Mouse (Mus musculus) forebrain, embryonic 14.5 days (tissue): ENCODE results near the gene Mad2l1. TPM values are rescaled to one million over a fixed set of nuclear protein-coding genes. Genes with fewer than 3 reads are reported as not detected.

ENCODE experiments used
- ATAC-seq: fragments of 200-750 bp; cut with Nextera tagmentation; 2 replicates; pipeline ENCODE4 v1.8.0; 2017; ENCODE audit warnings: mild to moderate bottlenecking, moderate library complexity
- DNase-seq: peaks from one replicate; pipeline ENCODE4 v3.0.0-alpha.2; 2015; ENCODE audit warnings: low spot score
- H3K27ac ChIP-seq: fragments of 300-500 bp; sonication (generic); 2 replicates; pipeline ENCODE4 v1.5.1; 2014; ENCODE audit warnings: low read depth, mild to moderate bottlenecking, control low read depth, low read length, moderate library complexity
- H3K27me3 ChIP-seq: fragments of 300-500 bp; sonication (generic); replicated peaks from 2 replicates; pipeline ENCODE4 v1.6.1; 2014; ENCODE audit warnings: low read length, control low read depth, mixed read lengths; ENCODE audit not compliant: control insufficient read depth, insufficient read depth
- H3K36me3 ChIP-seq: fragments of 300-500 bp; sonication (generic); 2 replicates; pipeline ENCODE4 v1.6.1; 2014; ENCODE audit warnings: low read length, control low read depth; ENCODE audit not compliant: control insufficient read depth, insufficient read depth
- H3K4me1 ChIP-seq: fragments of 300-500 bp; sonication (generic); 2 replicates; pipeline ENCODE4 v1.6.1; 2014; ENCODE audit warnings: antibody characterized with exemption, low read length, control low read depth; ENCODE audit not compliant: control insufficient read depth, insufficient read depth
- H3K4me2 ChIP-seq: fragments of 300-500 bp; sonication (generic); 2 replicates; pipeline ENCODE4 v1.6.1; 2014; ENCODE audit warnings: mild to moderate bottlenecking, control low read depth, low read length
- H3K4me3 ChIP-seq: fragments of 300-500 bp; sonication (generic); 2 replicates; pipeline ENCODE4 v1.5.1; 2014; ENCODE audit warnings: low read depth, low read length, control low read depth
- H3K9ac ChIP-seq: fragments of 300-500 bp; sonication (generic); 2 replicates; pipeline ENCODE4 v1.6.1; 2014; ENCODE audit warnings: mild to moderate bottlenecking, low read length, control low read depth, moderate library complexity
- H3K9me3 ChIP-seq: fragments of 300-500 bp; sonication (generic); replicated peaks from 2 replicates; pipeline ENCODE4 v1.6.1; 2016; ENCODE audit warnings: low read length, control low read depth, mixed read lengths; ENCODE audit not compliant: control insufficient read depth
- WGBS: fragments of 180-500 bp; shearing (Covaris S2); extraction: QIAGEN DNeasy Blood & Tissue Kit; methylation state at CpG from one replicate; pipeline ENCODE4 v1.1.7; 2014; 5-methylcytosine and 5-hydroxymethylcytosine counted together
- polyA plus RNA-seq: library from polyadenylated mRNA; unstranded; fragments of >200 nt; fragmentation: Nextera tagmentation; extraction: Ambion mirVana; gene quantifications from 2 replicates; pipeline ENCODE4 v1.2.1, GENCODE M21; 2014

Gene Mad2l1
- 44.2 and 55.0 TPM in 2 replicates for polyA plus RNA-seq

DNA sequence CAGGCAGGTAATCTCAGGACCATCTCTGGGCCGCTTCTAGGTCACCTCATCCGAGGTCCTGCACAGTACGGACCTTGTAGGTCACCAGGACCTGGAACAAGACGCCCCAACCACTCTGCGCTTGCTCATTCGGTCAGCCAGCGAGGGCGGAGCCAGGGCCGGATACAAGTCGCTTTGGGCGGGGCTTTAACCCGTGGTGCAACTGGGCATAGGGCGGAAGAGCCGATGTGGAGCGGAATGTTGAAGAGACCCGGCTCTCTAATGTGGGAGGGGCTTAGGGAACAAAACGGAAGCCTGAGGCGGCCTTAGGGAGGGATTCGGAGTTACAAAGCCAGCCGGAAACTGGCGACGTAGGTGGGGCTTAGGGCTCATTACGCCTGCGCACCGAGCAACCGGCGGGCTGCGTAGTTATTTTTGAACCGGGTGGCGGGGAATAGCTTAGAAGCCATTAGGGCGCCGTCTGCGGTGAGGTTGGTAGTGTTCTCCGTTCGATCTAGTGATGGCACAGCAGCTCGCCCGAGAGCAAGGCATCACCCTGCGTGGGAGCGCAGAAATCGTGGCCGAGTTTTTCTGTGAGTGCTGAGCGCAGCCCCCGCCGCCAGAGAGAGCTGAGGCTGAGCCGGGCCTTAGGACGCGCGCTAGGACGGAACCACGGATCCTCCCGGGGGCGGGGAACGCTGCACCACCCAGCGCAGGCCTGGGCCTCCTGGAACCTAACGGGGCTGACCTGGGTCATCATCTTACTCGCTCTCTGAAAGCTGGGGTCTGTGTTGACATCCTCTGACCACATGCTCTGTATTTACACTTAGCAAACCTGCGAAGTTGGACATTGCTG is at the start of gene Mad2l1:
TSS of gene Mad2l1 (plus strand) at position 363 of the 835 bp plus-strand sequence.
- H3K4me2 ChIP-seq, result peak within 1 kb of the TSS; percentile 72
- DNase-seq (peak; percentile 99), ATAC-seq (peak; percentile 98)
- peak within 1 kb of the TSS; percentile 78 for H3K27ac ChIP-seq
- no peaks in the 10 kb centered on the region for H3K27me3 ChIP-seq
- H3K4me1 ChIP-seq, result peaks cover 11% of the 10 kb centered on the region
- H3K9me3 ChIP-seq, result no peaks in the 10 kb centered on the region
- H3K4me3 ChIP-seq, result peak within 1 kb of the TSS; percentile 66
- whole genome bisulfite sequencing, result under 1% methylated on average over 57 of the region's 57 CpGs
- H3K36me3 ChIP-seq, result peaks cover 12% of the 10 kb centered on the region; the same call in 1 of the 2 replicates
- H3K9ac ChIP-seq, result peak within 1 kb of the TSS; percentile 78

DNA sequence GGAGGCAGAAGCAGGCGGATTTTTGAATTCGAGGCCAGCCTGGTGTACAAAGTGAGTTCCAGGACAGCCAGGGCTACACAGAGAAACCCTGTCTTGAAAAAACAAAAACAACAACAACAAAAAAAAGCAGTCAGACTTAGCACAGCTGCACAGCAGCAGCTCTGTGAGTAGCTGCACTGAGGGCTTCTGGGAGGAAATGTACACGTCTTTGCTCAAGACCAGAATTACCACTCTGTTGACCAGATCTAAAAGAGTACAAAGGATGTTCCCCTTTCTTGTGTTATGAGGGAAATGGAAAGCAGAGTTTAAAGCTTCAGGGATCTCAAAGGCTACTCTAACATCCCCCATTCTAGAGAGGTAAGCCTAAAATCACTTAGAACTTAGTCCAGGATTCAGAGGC is 41.5 kb upstream of the Mad2l1 start:
- Histone ChIP-seq H3K9ac (no peak overlapping the region), H3K36me3 (no peaks in the 10 kb centered on the region), H3K27ac (no peak overlapping the region), H3K4me3 (no peak overlapping the region), H3K4me2 (no peak overlapping the region), H3K4me1 (no peaks in the 10 kb centered on the region), H3K9me3 (no peaks in the 10 kb centered on the region), H3K27me3 (no peaks in the 10 kb centered on the region)
- ATAC-seq (no peak), DNase-seq (no peak)
- WGBS, result 88% methylated on average over 3 of the region's 3 CpGs

DNA sequence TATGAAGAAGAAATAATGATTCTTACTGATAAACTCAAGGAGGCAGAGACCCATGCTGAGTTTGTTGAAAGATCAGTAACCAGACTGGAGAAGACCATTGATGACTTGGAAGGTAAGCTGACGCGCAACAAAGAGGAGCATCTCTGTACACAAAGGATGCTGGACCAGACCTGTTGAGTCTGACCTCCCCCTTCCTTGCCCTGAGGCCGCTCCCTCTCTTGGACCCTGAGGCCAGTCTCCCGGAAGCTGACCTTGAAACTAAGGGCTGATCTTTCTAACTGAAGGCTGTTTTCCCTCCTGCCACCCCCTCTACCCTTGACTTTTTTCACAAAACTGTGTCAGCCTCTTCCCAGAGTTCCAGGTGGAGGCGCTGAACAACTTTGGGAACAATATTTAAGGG is 18.8 kb upstream of the Mad2l1 start:
- Histone ChIP-seq H3K9ac (no peak overlapping the region), H3K27ac (no peak overlapping the region), H3K27me3 (no peaks in the 10 kb centered on the region), H3K4me2 (no peak overlapping the region), H3K4me3 (no peak overlapping the region), H3K36me3 (no peaks in the 10 kb centered on the region), H3K4me1 (no peaks in the 10 kb centered on the region), H3K9me3 (no peaks in the 10 kb centered on the region)
- ATAC-seq (no peak), DNase-seq (no peak)
- 94% methylated on average over 5 of the region's 5 CpGs for WGBS

DNA sequence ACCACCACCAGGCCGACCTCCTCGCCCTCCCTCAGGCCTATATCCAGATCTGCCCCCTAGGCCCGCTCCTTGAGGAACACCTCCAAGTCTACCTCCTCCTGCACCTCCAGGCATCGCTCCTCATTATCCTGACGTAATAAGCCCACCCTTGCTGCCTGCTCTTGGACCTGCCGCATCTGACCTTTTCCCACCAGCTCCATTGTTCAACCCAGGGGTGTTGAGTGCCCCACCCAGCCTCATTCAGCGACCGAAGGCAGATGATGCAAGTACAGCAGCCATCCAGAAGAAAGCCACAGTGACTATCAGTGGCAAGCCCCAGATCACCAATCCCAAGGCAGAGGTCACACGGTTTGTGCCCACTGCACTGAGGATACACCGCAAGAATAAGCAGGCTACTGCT is 6.8 kb upstream of the Mad2l1 start:
- no peaks in the 10 kb centered on the region for H3K9me3 ChIP-seq
- H3K4me2 ChIP-seq, result no peak overlapping the region
- no peak for ATAC-seq
- H3K36me3 ChIP-seq, result no peaks in the 10 kb centered on the region
- H3K4me3 ChIP-seq, result no peak overlapping the region
- 95% methylated on average over 10 of the region's 10 CpGs for WGBS
- H3K4me1 ChIP-seq, result no peaks in the 10 kb centered on the region
- H3K9ac ChIP-seq, result no peak overlapping the region
- H3K27ac ChIP-seq, result no peak overlapping the region
- no peak for DNase-seq
- no peaks in the 10 kb centered on the region for H3K27me3 ChIP-seq

DNA sequence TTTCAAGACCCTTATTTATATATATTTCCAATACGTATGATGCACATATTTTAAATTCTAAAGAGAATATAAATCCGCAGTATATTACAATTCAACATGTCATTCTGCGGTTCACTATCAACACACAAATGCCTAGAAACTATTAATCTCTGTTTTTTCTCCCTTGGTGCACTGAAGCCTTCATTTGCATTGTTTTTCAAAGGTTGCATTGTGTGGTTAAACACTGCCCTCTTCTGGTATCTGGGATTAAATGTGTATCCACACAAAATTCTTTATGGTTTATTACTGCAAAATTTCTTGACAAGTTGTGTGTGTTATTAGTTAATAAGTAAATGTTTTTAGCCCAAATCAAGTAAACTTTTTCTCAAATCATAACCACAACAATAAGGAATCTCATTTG is 1.9 kb upstream of the Mad2l1 start:
- DNase-seq, result peak; percentile 85
- H3K4me3 ChIP-seq, result no peak overlapping the region
- H3K4me2 ChIP-seq, result no peak overlapping the region
- H3K9ac ChIP-seq, result no peak overlapping the region
- peaks cover 11% of the 10 kb centered on the region for H3K4me1 ChIP-seq
- 39% methylated on average over 3 of the region's 3 CpGs for WGBS
- ATAC-seq, result no peak
- no peaks in the 10 kb centered on the region for H3K27me3 ChIP-seq
- no peaks in the 10 kb centered on the region for H3K9me3 ChIP-seq
- H3K27ac ChIP-seq, result no peak overlapping the region
- H3K36me3 ChIP-seq, result no peaks in the 10 kb centered on the region

DNA sequence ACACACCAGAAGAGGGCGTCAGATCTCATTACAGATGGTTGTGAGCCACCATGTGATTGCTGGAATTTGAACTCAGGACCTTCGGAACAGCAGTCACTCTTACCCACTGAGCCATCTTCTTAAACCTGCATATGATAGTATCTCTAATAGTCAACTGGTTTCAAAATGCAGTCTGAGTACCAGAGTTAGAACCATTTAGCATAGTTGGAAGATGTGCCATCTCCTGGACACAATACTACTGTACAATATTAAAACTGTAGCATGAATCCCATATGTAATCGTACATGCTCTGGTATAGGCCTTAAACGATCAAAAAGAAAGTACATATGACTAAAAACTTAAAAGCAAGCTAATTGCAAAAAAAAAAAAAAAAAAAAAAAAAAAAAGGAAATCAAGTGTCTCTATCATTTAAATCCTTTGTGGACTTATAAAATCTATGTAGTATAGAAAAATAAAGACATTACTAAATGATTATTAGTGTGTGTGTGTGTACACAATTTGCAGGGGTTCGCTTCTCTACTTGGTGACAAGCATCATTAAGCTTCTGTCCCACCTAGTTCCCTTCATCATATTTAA is 736 bp upstream of the Mad2l1 start:
- Histone ChIP-seq H3K27ac (peak overlapping the region; percentile 78), H3K4me3 (peak overlapping the region; percentile 66), H3K9ac (peak overlapping the region; percentile 61), H3K4me2 (peak overlapping the region; percentile 50), H3K27me3 (no peaks in the 10 kb centered on the region), H3K9me3 (no peaks in the 10 kb centered on the region), H3K36me3 (peaks cover 5% of the 10 kb centered on the region; the same call in 1 of the 2 replicates), H3K4me1 (peaks cover 11% of the 10 kb centered on the region)
- ATAC-seq, result no peak
- WGBS, result 80% methylated on average over 5 of the region's 5 CpGs
- DNase-seq, result peak; percentile 9

DNA sequence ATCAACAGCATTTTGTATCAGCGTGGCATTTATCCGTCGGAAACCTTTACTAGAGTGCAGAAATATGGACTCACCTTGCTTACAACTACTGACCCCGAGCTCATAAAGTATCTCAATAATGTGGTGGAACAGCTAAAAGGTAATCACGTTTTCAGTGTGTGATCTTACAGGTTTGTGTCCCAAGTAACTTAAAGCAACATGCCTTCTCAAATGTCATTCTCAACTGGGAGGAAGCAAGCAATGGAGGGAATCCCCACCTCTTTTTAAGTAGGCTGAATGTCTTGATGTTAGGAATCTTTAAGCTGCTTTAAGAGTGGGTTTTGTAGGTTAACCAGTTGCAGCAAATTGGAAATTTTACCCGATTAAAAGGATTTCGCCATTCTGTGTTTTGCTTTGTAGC is 776 bp downstream of the Mad2l1 start:
- H3K4me3 ChIP-seq, result peak overlapping the region; percentile 66
- no peak overlapping the region for H3K27ac ChIP-seq
- DNase-seq, result no peak
- H3K4me2 ChIP-seq, result peak overlapping the region; percentile 72
- peaks cover 14% of the 10 kb centered on the region; the same call in 1 of the 2 replicates for H3K36me3 ChIP-seq
- ATAC-seq, result no peak
- peak overlapping the region; percentile 78 for H3K9ac ChIP-seq
- H3K9me3 ChIP-seq, result no peaks in the 10 kb centered on the region
- no peaks in the 10 kb centered on the region for H3K27me3 ChIP-seq
- WGBS, result 18% methylated on average over 7 of the region's 7 CpGs
- H3K4me1 ChIP-seq, result peaks cover 11% of the 10 kb centered on the region

DNA sequence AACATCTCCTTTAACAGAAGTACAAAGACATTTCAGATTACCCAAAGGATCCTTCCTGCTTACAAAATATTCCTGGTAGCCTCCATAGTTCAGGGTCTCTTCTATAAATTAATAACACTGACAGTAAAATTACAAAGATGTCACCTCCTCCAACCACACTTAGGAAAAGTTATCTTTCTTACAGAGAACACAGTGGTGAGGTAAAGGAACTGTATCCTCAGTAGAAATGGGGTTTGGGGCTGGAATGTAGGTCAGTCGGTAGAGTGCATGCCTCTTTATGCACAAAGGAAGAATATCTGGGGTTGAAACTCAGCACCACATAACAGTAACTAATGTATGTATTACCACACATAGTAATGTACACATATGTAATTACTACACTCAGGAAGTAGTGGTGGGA is 24.8 kb downstream of the Mad2l1 start, which contains the start of gene Vmn1r32:
TSS of gene Vmn1r32 (minus strand) at position 101 of the 400 bp plus-strand sequence.
- Histone ChIP-seq H3K9me3 (no peaks in the 10 kb centered on the region), H3K27ac (no peak within 1 kb of the TSS), H3K4me3 (no peak within 1 kb of the TSS), H3K4me1 (no peaks in the 10 kb centered on the region), H3K9ac (no peak within 1 kb of the TSS), H3K36me3 (no peaks in the 10 kb centered on the region), H3K4me2 (no peak within 1 kb of the TSS), H3K27me3 (no peaks in the 10 kb centered on the region)
- no peak for ATAC-seq
- DNase-seq, result no peak
- WGBS, result 85% methylated on average over 1 of the region's 1 CpGs

DNA sequence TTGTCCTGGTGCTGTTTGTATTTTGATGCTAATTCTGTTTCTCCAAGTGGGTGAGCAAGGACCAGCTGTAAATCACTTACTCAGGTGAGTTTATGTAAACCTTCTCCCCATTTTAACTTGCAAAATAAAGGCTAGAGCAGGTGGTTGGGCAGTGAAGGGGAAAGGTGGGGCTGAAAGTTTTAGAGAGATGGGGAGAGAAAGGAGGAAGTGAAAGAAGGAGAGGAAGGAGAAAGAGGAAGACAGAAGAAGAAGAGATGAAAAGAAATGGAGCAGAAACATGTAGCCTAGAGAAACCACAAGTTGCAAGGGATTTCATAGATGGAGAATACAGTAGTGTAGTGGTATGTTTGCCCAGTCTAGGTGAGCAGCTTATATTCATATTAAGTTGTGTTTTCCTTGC is 60.6 kb downstream of the Mad2l1 start:
- H3K27ac ChIP-seq, result no peak overlapping the region
- DNase-seq (no peak), ATAC-seq (no peak)
- H3K9ac ChIP-seq, result no peak overlapping the region
- H3K4me1 ChIP-seq, result no peaks in the 10 kb centered on the region
- H3K4me3 ChIP-seq, result no peak overlapping the region
- H3K9me3 ChIP-seq, result no peaks in the 10 kb centered on the region
- H3K4me2 ChIP-seq, result no peak overlapping the region
- H3K27me3 ChIP-seq, result no peaks in the 10 kb centered on the region
- no peaks in the 10 kb centered on the region for H3K36me3 ChIP-seq
